Mouse (Mus musculus): ENCODE data around the gene Sun3. TPM values are rescaled to one million over a fixed set of nuclear protein-coding genes. Genes with fewer than 3 reads are reported as not detected.

Gene Sun3
- polyA plus RNA-seq, 1 experiment from 2014 or later: 0.16 TPM

- Histone ChIP-seq H3K9me3 (ENCODE audit: control insufficient read depth, low read length) (no peaks in the 10 kb centered on the region), H3K36me3 (ENCODE audit: control insufficient read depth, insufficient read depth, low read length) (no peaks in the 10 kb centered on the region), H3K27ac (ENCODE audit: low read depth) (no peak overlapping the region), H3K4me3 (ENCODE audit: low read depth, low read length) (no peak overlapping the region), H3K4me2 (ENCODE audit: low read length) (no peak overlapping the region), H3K4me1 (replicated peaks; ENCODE audit: control insufficient read depth, insufficient read depth, low read length) (no peaks in the 10 kb centered on the region), H3K27me3 (replicated peaks; ENCODE audit: control insufficient read depth, insufficient read depth, low read length) (peaks cover 18% of the 10 kb centered on the region), H3K9ac (ENCODE audit: low read length) (no peak overlapping the region)
- WGBS: 80% methylated on average over 5 of the region's 5 CpGs
- DNase-seq (ENCODE audit: low spot score): no peak
- no peak for ATAC-seq (replicated peaks; ENCODE audit: low FRiP score, low TSS enrichment, low read depth)
Observed at GRCm38 (mm10) chr11:9047044-9047443, 1.7 kb downstream of the Sun3 start.

- H3K27ac ChIP-seq (ENCODE audit: low read depth): no peak overlapping the region
Observed at GRCm38 (mm10) chr11:9046546-9046945, 2.2 kb downstream of the Sun3 start.

DNA sequence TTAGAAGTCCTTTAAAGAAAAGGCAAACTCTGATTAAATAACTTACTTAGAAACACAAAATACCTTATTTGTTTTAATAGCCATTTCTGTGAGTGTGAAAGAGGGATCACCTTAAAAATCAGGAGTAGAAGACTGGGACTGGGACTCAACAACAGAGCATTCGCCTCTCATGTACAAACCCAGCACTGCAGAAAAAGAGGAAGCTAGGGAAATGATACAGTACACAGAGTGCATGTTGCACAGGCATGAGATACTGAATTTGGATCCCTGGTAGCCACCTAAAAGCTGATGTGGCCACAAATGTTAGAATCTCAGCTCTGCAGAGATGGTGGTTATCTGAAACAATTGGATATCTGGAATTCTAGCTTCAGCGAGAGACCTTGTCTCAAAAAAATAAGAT, 17.3 kb downstream of the Sun3 start:
- no peaks in the 10 kb centered on the region for H3K4me1 ChIP-seq (replicated peaks; ENCODE audit: control insufficient read depth, insufficient read depth, low read length)
- ATAC-seq (replicated peaks; ENCODE audit: low FRiP score, low TSS enrichment, low read depth): no peak
- DNase-seq (ENCODE audit: low spot score): no peak
- 73% methylated on average over 2 of the region's 2 CpGs for WGBS
- H3K36me3 ChIP-seq (ENCODE audit: control insufficient read depth, insufficient read depth, low read length): no peaks in the 10 kb centered on the region
- H3K9me3 ChIP-seq (ENCODE audit: control insufficient read depth, low read length): no peaks in the 10 kb centered on the region
- H3K27me3 ChIP-seq (replicated peaks; ENCODE audit: control insufficient read depth, insufficient read depth, low read length): no peaks in the 10 kb centered on the region
- H3K27ac ChIP-seq (ENCODE audit: low read depth): no peak overlapping the region
- no peak overlapping the region for H3K4me2 ChIP-seq (ENCODE audit: low read length)
- no peak overlapping the region for H3K4me3 ChIP-seq (ENCODE audit: low read depth, low read length)
- no peak overlapping the region for H3K9ac ChIP-seq (ENCODE audit: low read length)

More at GRCm38 (mm10) chr11:9046546-9046945, 2.2 kb downstream of the Sun3 start:
- ATAC-seq (replicated peaks; ENCODE audit: low FRiP score, low TSS enrichment, low read depth) (no peak), DNase-seq (ENCODE audit: low spot score) (no peak)
- no peaks in the 10 kb centered on the region for H3K4me1 ChIP-seq (replicated peaks; ENCODE audit: control insufficient read depth, insufficient read depth, low read length)
- H3K36me3 ChIP-seq (ENCODE audit: control insufficient read depth, insufficient read depth, low read length): no peaks in the 10 kb centered on the region
- H3K9ac ChIP-seq (ENCODE audit: low read length): no peak overlapping the region
- no peak overlapping the region for H3K4me2 ChIP-seq (ENCODE audit: low read length)
- 86% methylated on average over 2 of the region's 2 CpGs for WGBS
- H3K4me3 ChIP-seq (ENCODE audit: low read depth, low read length): no peak overlapping the region
- H3K27me3 ChIP-seq (replicated peaks; ENCODE audit: control insufficient read depth, insufficient read depth, low read length): peaks cover 18% of the 10 kb centered on the region
- H3K9me3 ChIP-seq (ENCODE audit: control insufficient read depth, low read length): no peaks in the 10 kb centered on the region

DNA sequence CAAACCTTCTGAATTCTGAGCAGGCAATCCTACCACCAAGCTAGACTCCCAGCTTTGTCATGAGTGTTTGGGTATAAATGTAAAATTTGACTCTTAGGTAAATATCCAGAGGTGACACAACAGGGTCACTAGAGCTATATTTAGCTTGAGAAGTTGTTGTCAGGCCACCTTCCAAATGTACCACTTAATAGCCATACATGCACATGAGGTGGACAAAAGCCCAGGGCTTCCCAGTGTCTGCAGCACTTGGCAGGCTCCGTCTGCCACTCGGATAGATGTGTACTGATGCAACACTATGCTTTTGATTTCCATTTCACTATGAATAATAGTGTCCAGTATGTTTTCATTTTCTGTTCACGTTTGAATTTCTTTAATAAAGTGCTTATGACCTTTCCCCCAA, 23.6 kb downstream of the Sun3 start:
- Histone ChIP-seq H3K9ac (ENCODE audit: low read length) (no peak overlapping the region), H3K4me3 (ENCODE audit: low read depth, low read length) (no peak overlapping the region), H3K36me3 (ENCODE audit: control insufficient read depth, insufficient read depth, low read length) (no peaks in the 10 kb centered on the region), H3K4me1 (replicated peaks; ENCODE audit: control insufficient read depth, insufficient read depth, low read length) (no peaks in the 10 kb centered on the region), H3K27me3 (replicated peaks; ENCODE audit: control insufficient read depth, insufficient read depth, low read length) (no peaks in the 10 kb centered on the region), H3K27ac (ENCODE audit: low read depth) (no peak overlapping the region), H3K4me2 (ENCODE audit: low read length) (no peak overlapping the region), H3K9me3 (ENCODE audit: control insufficient read depth, low read length) (no peaks in the 10 kb centered on the region)
- DNase-seq (ENCODE audit: low spot score) (no peak), ATAC-seq (replicated peaks; ENCODE audit: low FRiP score, low TSS enrichment, low read depth) (no peak)
- WGBS: 74% methylated on average over 3 of the region's 3 CpGs

GRCm38 (mm10) chr11:9024782-9025181, 24.0 kb downstream of the Sun3 start:
- Histone ChIP-seq H3K9me3 (ENCODE audit: control insufficient read depth, low read length) (no peaks in the 10 kb centered on the region), H3K4me1 (replicated peaks; ENCODE audit: control insufficient read depth, insufficient read depth, low read length) (no peaks in the 10 kb centered on the region), H3K4me2 (ENCODE audit: low read length) (no peak overlapping the region), H3K27ac (ENCODE audit: low read depth) (no peak overlapping the region), H3K9ac (ENCODE audit: low read length) (no peak overlapping the region), H3K36me3 (ENCODE audit: control insufficient read depth, insufficient read depth, low read length) (no peaks in the 10 kb centered on the region), H3K4me3 (ENCODE audit: low read depth, low read length) (no peak overlapping the region), H3K27me3 (replicated peaks; ENCODE audit: control insufficient read depth, insufficient read depth, low read length) (no peaks in the 10 kb centered on the region)
- no peak for DNase-seq (ENCODE audit: low spot score)
- 76% methylated on average over 7 of the region's 7 CpGs for WGBS
- no peak for ATAC-seq (replicated peaks; ENCODE audit: low FRiP score, low TSS enrichment, low read depth)

DNA sequence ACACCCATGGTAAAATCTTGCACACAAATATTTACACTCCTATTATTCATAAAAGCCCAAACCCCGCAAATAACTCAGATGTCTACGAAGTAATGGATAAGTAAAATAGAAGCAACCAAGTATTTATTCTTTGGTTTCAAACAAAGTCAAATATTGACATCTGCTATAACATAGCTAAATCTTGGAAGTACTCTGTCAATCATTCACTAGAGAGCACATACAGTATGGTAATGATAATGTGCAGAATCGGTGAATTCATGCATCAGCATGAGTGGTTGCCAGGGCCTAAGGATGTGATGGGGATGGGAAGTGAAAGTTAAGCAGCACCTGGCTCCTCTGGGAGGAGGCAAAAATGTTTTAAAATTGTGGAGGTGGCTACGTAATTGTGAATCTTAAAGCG, 28.6 kb downstream of the Sun3 start:
- Histone ChIP-seq H3K27me3 (replicated peaks; ENCODE audit: control insufficient read depth, insufficient read depth, low read length) (0 out of 2 replicates have a peak, but pooled peaks cover 2% of the 10 kb centered on the region), H3K27ac (ENCODE audit: low read depth) (no peak overlapping the region), H3K4me2 (ENCODE audit: low read length) (no peak overlapping the region), H3K9me3 (ENCODE audit: control insufficient read depth, low read length) (no peaks in the 10 kb centered on the region), H3K36me3 (ENCODE audit: control insufficient read depth, insufficient read depth, low read length) (no peaks in the 10 kb centered on the region), H3K4me3 (ENCODE audit: low read depth, low read length) (no peak overlapping the region), H3K4me1 (replicated peaks; ENCODE audit: control insufficient read depth, insufficient read depth, low read length) (no peaks in the 10 kb centered on the region), H3K9ac (ENCODE audit: low read length) (no peak overlapping the region)
- no peak for ATAC-seq (replicated peaks; ENCODE audit: low FRiP score, low TSS enrichment, low read depth)
- 79% methylated on average over 5 of the region's 5 CpGs for WGBS
- DNase-seq (ENCODE audit: low spot score): no peak

- ATAC-seq (replicated peaks; ENCODE audit: low FRiP score, low TSS enrichment, low read depth): no peak
- Histone ChIP-seq H3K4me2 (ENCODE audit: low read length) (no peak overlapping the region), H3K9me3 (ENCODE audit: control insufficient read depth, low read length) (no peaks in the 10 kb centered on the region), H3K4me3 (ENCODE audit: low read depth, low read length) (no peak overlapping the region), H3K9ac (ENCODE audit: low read length) (no peak overlapping the region), H3K36me3 (ENCODE audit: control insufficient read depth, insufficient read depth, low read length) (no peaks in the 10 kb centered on the region), H3K27ac (ENCODE audit: low read depth) (no peak overlapping the region), H3K4me1 (replicated peaks; ENCODE audit: control insufficient read depth, insufficient read depth, low read length) (no peaks in the 10 kb centered on the region), H3K27me3 (replicated peaks; ENCODE audit: control insufficient read depth, insufficient read depth, low read length) (0 out of 2 replicates have a peak, but pooled peaks cover 2% of the 10 kb centered on the region)
- 73% methylated on average over 6 of the region's 6 CpGs for WGBS
- no peak for DNase-seq (ENCODE audit: low spot score)
Observed at GRCm38 (mm10) chr11:9018491-9019267, 30.1 kb downstream of the Sun3 start.

GRCm38 (mm10) chr11:9014740-9015139, 34.1 kb downstream of the Sun3 start:
- H3K9ac ChIP-seq (ENCODE audit: low read length): no peak overlapping the region
- no peaks in the 10 kb centered on the region for H3K9me3 ChIP-seq (ENCODE audit: control insufficient read depth, low read length)
- H3K36me3 ChIP-seq (ENCODE audit: control insufficient read depth, insufficient read depth, low read length): no peaks in the 10 kb centered on the region
- ATAC-seq (replicated peaks; ENCODE audit: low FRiP score, low TSS enrichment, low read depth) (no peak), DNase-seq (ENCODE audit: low spot score) (no peak)
- H3K27ac ChIP-seq (ENCODE audit: low read depth): no peak overlapping the region
- H3K4me3 ChIP-seq (ENCODE audit: low read depth, low read length): no peak overlapping the region
- WGBS: 63% methylated on average over 3 of the region's 3 CpGs
- 0 out of 2 replicates have a peak, but pooled peaks cover 2% of the 10 kb centered on the region for H3K27me3 ChIP-seq (replicated peaks; ENCODE audit: control insufficient read depth, insufficient read depth, low read length)
- H3K4me1 ChIP-seq (replicated peaks; ENCODE audit: control insufficient read depth, insufficient read depth, low read length): peaks cover 4% of the 10 kb centered on the region; the same call in 1 of the 2 replicates
- H3K4me2 ChIP-seq (ENCODE audit: low read length): no peak overlapping the region

GRCm38 (mm10) chr11:9011348-9011747, 37.4 kb downstream of the Sun3 start:
- Histone ChIP-seq H3K27me3 (replicated peaks; ENCODE audit: control insufficient read depth, insufficient read depth, low read length) (0 out of 2 replicates have a peak, but pooled peaks cover 2% of the 10 kb centered on the region), H3K9me3 (ENCODE audit: control insufficient read depth, low read length) (no peaks in the 10 kb centered on the region), H3K4me1 (replicated peaks; ENCODE audit: control insufficient read depth, insufficient read depth, low read length) (peaks cover 7% of the 10 kb centered on the region; the same call in 1 of the 2 replicates), H3K4me3 (ENCODE audit: low read depth, low read length) (peak overlapping the region; percentile 81), H3K36me3 (ENCODE audit: control insufficient read depth, insufficient read depth, low read length) (peaks cover 15% of the 10 kb centered on the region), H3K9ac (ENCODE audit: low read length) (peak overlapping the region; percentile 92), H3K27ac (ENCODE audit: low read depth) (peak overlapping the region; percentile 93), H3K4me2 (ENCODE audit: low read length) (peak overlapping the region; percentile 92)
- DNase-seq (ENCODE audit: low spot score) (no peak), ATAC-seq (replicated peaks; ENCODE audit: low FRiP score, low TSS enrichment, low read depth) (no peak)
- 4% methylated on average over 3 of the region's 3 CpGs for WGBS
